Comparison of ENCODE assay signal across 10 mouse cellular contexts in genomic region chr4:132567361-132567779, GRCm38 (mm10). TPM values are rescaled to one million over a fixed set of nuclear protein-coding genes. Genes with fewer than 3 reads are reported as not detected.
DNase-seq lines count a peak whose midpoint lies in the region; ATAC-seq and TF ChIP-seq lines count a peak whose summit lies in the region.
"Had no signal": no experiment of that assay in that cellular context is flagged by ENCODE, and none has a peak within 500 bp of the region (broad histone marks: within the 10 kb centered on the region; RNA-seq: fewer than 3 reads in every experiment).

No protein-coding gene starts in this region.

- DNase-seq in heart, adult 18-20 months, result peak; percentile 49 to 56
- DNase-seq in G1E (ENCODE audit: low spot score), result peak; percentile 22
- DNase-seq in lung, postnatal 4 days, result peak; percentile 67 to 74
- DNase-seq in forebrain, embryonic 14.5 days (ENCODE audit: low spot score), result no peak
- no peak for DNase-seq in neural tube, embryonic 10.5 days (ENCODE audit: extremely low spot score, low spot score)
- DNase-seq: liver had no signal

- no peak overlapping the region for H3K9ac ChIP-seq in heart, embryonic 12.5 days
- no peak overlapping the region for H3K9ac ChIP-seq in forebrain, embryonic 14.5 days (ENCODE audit: low read length)
- H3K9ac ChIP-seq in forebrain, embryonic 15.5 days (replicated peaks), result no peak overlapping the region

- H3K4me2 ChIP-seq in heart, embryonic 12.5 days, result no peak overlapping the region
- H3K4me2 ChIP-seq in forebrain, embryonic 14.5 days (ENCODE audit: low read length), result no peak overlapping the region
- H3K4me2 ChIP-seq in forebrain, embryonic 15.5 days (replicated peaks), result no peak overlapping the region

- peaks cover 5% of the 10 kb centered on the region for H3K9me3 ChIP-seq in heart, embryonic 12.5 days (replicated peaks)
- H3K9me3 ChIP-seq in G1E (replicated peaks), result peaks cover 4% of the 10 kb centered on the region; the same call in 1 of the 2 replicates
- no peaks in the 10 kb centered on the region; the same call in 1 of the 2 replicates for H3K9me3 ChIP-seq in forebrain, embryonic 14.5 days (replicated peaks; ENCODE audit: control insufficient read depth, low read length)
- H3K9me3 ChIP-seq in forebrain, embryonic 15.5 days, result no peaks in the 10 kb centered on the region

- no peaks in the 10 kb centered on the region for H3K27me3 ChIP-seq in heart, embryonic 12.5 days (replicated peaks)
- peaks cover 26% of the 10 kb centered on the region for H3K27me3 ChIP-seq in G1E (ENCODE audit: insufficient read depth, low read length)
- no peaks in the 10 kb centered on the region for H3K27me3 ChIP-seq in forebrain, embryonic 14.5 days (replicated peaks; ENCODE audit: control insufficient read depth, insufficient read depth, low read length)
- H3K27me3 ChIP-seq in forebrain, embryonic 15.5 days, result no peaks in the 10 kb centered on the region

- no peaks in the 10 kb centered on the region for H3K36me3 ChIP-seq in heart, embryonic 12.5 days
- H3K36me3 ChIP-seq in G1E (replicated peaks), result no peaks in the 10 kb centered on the region
- no peaks in the 10 kb centered on the region for H3K36me3 ChIP-seq in forebrain, embryonic 14.5 days (ENCODE audit: control insufficient read depth, insufficient read depth, low read length)
- H3K36me3 ChIP-seq in forebrain, embryonic 15.5 days, result no peaks in the 10 kb centered on the region
- H3K36me3 ChIP-seq: hindbrain, embryonic 10.5 days had no signal

- H3K4me1 ChIP-seq in heart, embryonic 12.5 days (replicated peaks), result peaks cover 7% of the 10 kb centered on the region; the same call in 1 of the 2 replicates
- H3K4me1 ChIP-seq in G1E (ENCODE audit: insufficient read depth, low read depth, low read length), result peaks cover 32% of the 10 kb centered on the region
- no peaks in the 10 kb centered on the region for H3K4me1 ChIP-seq in brown adipose tissue, adult 24 weeks (ENCODE audit: control insufficient read depth, insufficient read depth, insufficient read length, low read length)
- no peaks in the 10 kb centered on the region for H3K4me1 ChIP-seq in forebrain, embryonic 14.5 days (ENCODE audit: control insufficient read depth, insufficient read depth, low read length)
- H3K4me1 ChIP-seq in forebrain, embryonic 15.5 days, result no peaks in the 10 kb centered on the region

- ATAC-seq in heart, embryonic 12.5 days (ENCODE audit: insufficient number of reproducible peaks, low FRiP score), result no peak
- no peak for ATAC-seq in G1E (ENCODE audit: extremely low read depth, insufficient number of reproducible peaks, low FRiP score, poor library complexity, severe bottlenecking)
- ATAC-seq in forebrain, embryonic 14.5 days, result no peak
- no peak for ATAC-seq in forebrain, embryonic 15.5 days (replicated peaks)

- no peak for TF ChIP-seq CTCF in G1E (IDR thresholded peaks at IDR 0.05; ENCODE audit: low read depth, low read length)

- 61% methylated on average over 9 of the region's 9 CpGs for WGBS in heart, embryonic 12.5 days
- WGBS in forebrain, embryonic 14.5 days, result 79% methylated on average over 9 of the region's 9 CpGs
- 74% methylated on average over 9 of the region's 9 CpGs for WGBS in forebrain, embryonic 15.5 days

- no peak overlapping the region for H3K27ac ChIP-seq in heart, embryonic 12.5 days (ENCODE audit: poor library complexity, severe bottlenecking)
- H3K27ac ChIP-seq in brown adipose tissue, adult 24 weeks (replicated peaks; ENCODE audit: low read depth, low read length), result peak overlapping the region; percentile 35; the same call in 1 of the 2 replicates
- no peak overlapping the region for H3K27ac ChIP-seq in forebrain, embryonic 14.5 days (ENCODE audit: low read depth, low read length)
- H3K27ac ChIP-seq in forebrain, embryonic 15.5 days (replicated peaks), result no peak overlapping the region
- H3K27ac ChIP-seq: hindbrain, embryonic 10.5 days had no signal

- no peak overlapping the region for H3K4me3 ChIP-seq in heart, embryonic 12.5 days
- H3K4me3 ChIP-seq in G1E (ENCODE audit: low read depth, low read length), result peak overlapping the region; percentile 43; the same call in 1 of the 2 replicates
- H3K4me3 ChIP-seq in brown adipose tissue, adult 24 weeks (ENCODE audit: insufficient read depth, low read depth, low read length), result peak overlapping the region; percentile 26
- H3K4me3 ChIP-seq in forebrain, embryonic 14.5 days (ENCODE audit: low read depth, low read length), result no peak overlapping the region
- H3K4me3 ChIP-seq in forebrain, embryonic 15.5 days, result no peak overlapping the region
- H3K4me3 ChIP-seq: hindbrain, embryonic 10.5 days had no signal

RNA-seq across cellular contexts. Expression of gene Ptafr, which starts 3.5 kb away (rescaled TPM):
- 1 to 10 TPM; 1.3 to 1.5 TPM for total RNA-seq in heart, adult 18-20 months (2021)
- 0.23 and 0.27 TPM in 2 replicates for polyA plus RNA-seq in heart, embryonic 12.5 days (2016; fragmentation: Nextera tagmentation; extraction: Ambion mirVana)
- total RNA-seq in G1E (2014; fragmentation: Nextera tagmentation), result not detected in 2 replicates
- 2.0 and 2.1 TPM in 2 replicates for total RNA-seq in G1E (2017)
- 0.02 and 0.03 TPM in 2 replicates for polyA plus RNA-seq in G1E (2012)
- 1.0 and 3.6 TPM in 2 replicates for polyA plus RNA-seq in brown adipose tissue, adult 24 weeks (2012; ENCODE audit: insufficient read depth, insufficient read length, missing spikeins)
- polyA plus RNA-seq in forebrain, embryonic 14.5 days (2014; fragmentation: Nextera tagmentation; extraction: Ambion mirVana), result 0.18 and 0.30 TPM in 2 replicates
- 0.26 and 0.39 TPM in 2 replicates for polyA plus RNA-seq in forebrain, embryonic 15.5 days (2015; fragmentation: Nextera tagmentation; extraction: Ambion mirVana)

RNA-seq across cellular contexts. Expression of gene Dnajc8, which starts 32.0 kb away (rescaled TPM):
- total RNA-seq in heart, adult 18-20 months (2021), result 10 to 100 TPM; 51.0 to 52.9 TPM
- polyA plus RNA-seq in heart, embryonic 12.5 days (2016; fragmentation: Nextera tagmentation; extraction: Ambion mirVana), result 130 and 135 TPM in 2 replicates
- total RNA-seq in G1E (2014; fragmentation: Nextera tagmentation), result 240 and 275 TPM in 2 replicates
- 329 and 337 TPM in 2 replicates for total RNA-seq in G1E (2017)
- 164 and 213 TPM in 2 replicates for polyA plus RNA-seq in G1E (2012)
- 62.3 and 81.0 TPM in 2 replicates for polyA plus RNA-seq in brown adipose tissue, adult 24 weeks (2012; ENCODE audit: insufficient read depth, insufficient read length, missing spikeins)
- polyA plus RNA-seq in forebrain, embryonic 14.5 days (2014; fragmentation: Nextera tagmentation; extraction: Ambion mirVana), result 152 and 160 TPM in 2 replicates
- 146 and 150 TPM in 2 replicates for polyA plus RNA-seq in forebrain, embryonic 15.5 days (2015; fragmentation: Nextera tagmentation; extraction: Ambion mirVana)

RNA-seq across cellular contexts. Expression of gene Atpif1, which starts 33.9 kb away (rescaled TPM):
- 100 to 1,000 TPM; 326 to 345 TPM for total RNA-seq in heart, adult 18-20 months (2021)
- 1,373 and 1,377 TPM in 2 replicates for polyA plus RNA-seq in heart, embryonic 12.5 days (2016; fragmentation: Nextera tagmentation; extraction: Ambion mirVana)
- total RNA-seq in G1E (2014; fragmentation: Nextera tagmentation), result 797 and 914 TPM in 2 replicates
- 868 and 1,005 TPM in 2 replicates for total RNA-seq in G1E (2017)
- 155 and 240 TPM in 2 replicates for polyA plus RNA-seq in G1E (2012)
- 42.9 and 57.3 TPM in 2 replicates for polyA plus RNA-seq in brown adipose tissue, adult 24 weeks (2012; ENCODE audit: insufficient read depth, insufficient read length, missing spikeins)
- polyA plus RNA-seq in forebrain, embryonic 14.5 days (2014; fragmentation: Nextera tagmentation; extraction: Ambion mirVana), result 1,314 and 1,514 TPM in 2 replicates
- 1,097 and 1,228 TPM in 2 replicates for polyA plus RNA-seq in forebrain, embryonic 15.5 days (2015; fragmentation: Nextera tagmentation; extraction: Ambion mirVana)

RNA-seq across cellular contexts. Expression of gene Sesn2, which starts 57.1 kb away (rescaled TPM):
- total RNA-seq in heart, adult 18-20 months (2021), result 1 to 10 TPM; 2.8 TPM
- 10.3 and 10.5 TPM in 2 replicates for polyA plus RNA-seq in heart, embryonic 12.5 days (2016; fragmentation: Nextera tagmentation; extraction: Ambion mirVana)
- total RNA-seq in G1E (2014; fragmentation: Nextera tagmentation), result 51.6 and 51.8 TPM in 2 replicates
- 7.5 and 8.4 TPM in 2 replicates for total RNA-seq in G1E (2017)
- 38.4 and 41.0 TPM in 2 replicates for polyA plus RNA-seq in G1E (2012)
- 10.1 and 14.5 TPM in 2 replicates for polyA plus RNA-seq in brown adipose tissue, adult 24 weeks (2012; ENCODE audit: insufficient read depth, insufficient read length, missing spikeins)
- polyA plus RNA-seq in forebrain, embryonic 14.5 days (2014; fragmentation: Nextera tagmentation; extraction: Ambion mirVana), result 2.9 and 4.5 TPM in 2 replicates
- 5.6 and 6.3 TPM in 2 replicates for polyA plus RNA-seq in forebrain, embryonic 15.5 days (2015; fragmentation: Nextera tagmentation; extraction: Ambion mirVana)

Comparison
In these comparisons a context has a peak if more than half of its experiments do, and no peak if none do; other contexts are left out.
1. DNase-seq: peak in heart, adult 18-20 months (2 of 2), G1E (single experiment) and lung, postnatal 4 days (2 of 2); none in forebrain, embryonic 14.5 days (single experiment) and neural tube, embryonic 10.5 days (single experiment).
2. H3K4me3 ChIP-seq: peak in G1E (single experiment) and brown adipose tissue, adult 24 weeks (single experiment); none in heart, embryonic 12.5 days (single experiment), forebrain, embryonic 14.5 days (single experiment) and forebrain, embryonic 15.5 days (single experiment).